Mouse (Mus musculus) kidney, postnatal 4 days (tissue): ENCODE measurements around the gene Ptma.

Experiments
- DNase-seq, 2 experiments: peaks; one replicate each; pipeline ENCODE4 v3.0.0; 2021; ENCODE audit warnings: mixed read lengths in 2 of 2

Gene Ptma

GRCm38 (mm10) chr1:86551877-86552276, 25.4 kb downstream of the Ptma start:
- DNase-seq, result no peak

GRCm38 (mm10) chr1:86555665-86556064, 29.1 kb downstream of the Ptma start:
- no peak for DNase-seq

GRCm38 (mm10) chr1:86557872-86558271, 31.3 kb downstream of the Ptma start:
- DNase-seq, result no peak

- no peak for DNase-seq
These were observed 32.7 kb downstream of the Ptma start for GRCm38 (mm10) chr1:86559232-86559631.

- no peak for DNase-seq
These were observed 36.1 kb downstream of the Ptma start for GRCm38 (mm10) chr1:86562663-86563062.

- no peak for DNase-seq
These were observed 41.9 kb downstream of the Ptma start for GRCm38 (mm10) chr1:86568409-86568808.

- DNase-seq, result no peak
These were observed 42.9 kb downstream of the Ptma start for GRCm38 (mm10) chr1:86569292-86569860.

- no peak for DNase-seq
These were observed 44.9 kb downstream of the Ptma start for GRCm38 (mm10) chr1:86571381-86571780.

GRCm38 (mm10) chr1:86571941-86572340, 45.4 kb downstream of the Ptma start:
- no peak for DNase-seq
